Mouse (Mus musculus): Measurements from ENCODE around the gene Mansc4.

Gene Mansc4

GRCm38 (mm10) chr6:147076878-147077277 lies 10.0 kb downstream of the Mansc4 start:
- no peak for DNase-seq

DNA sequence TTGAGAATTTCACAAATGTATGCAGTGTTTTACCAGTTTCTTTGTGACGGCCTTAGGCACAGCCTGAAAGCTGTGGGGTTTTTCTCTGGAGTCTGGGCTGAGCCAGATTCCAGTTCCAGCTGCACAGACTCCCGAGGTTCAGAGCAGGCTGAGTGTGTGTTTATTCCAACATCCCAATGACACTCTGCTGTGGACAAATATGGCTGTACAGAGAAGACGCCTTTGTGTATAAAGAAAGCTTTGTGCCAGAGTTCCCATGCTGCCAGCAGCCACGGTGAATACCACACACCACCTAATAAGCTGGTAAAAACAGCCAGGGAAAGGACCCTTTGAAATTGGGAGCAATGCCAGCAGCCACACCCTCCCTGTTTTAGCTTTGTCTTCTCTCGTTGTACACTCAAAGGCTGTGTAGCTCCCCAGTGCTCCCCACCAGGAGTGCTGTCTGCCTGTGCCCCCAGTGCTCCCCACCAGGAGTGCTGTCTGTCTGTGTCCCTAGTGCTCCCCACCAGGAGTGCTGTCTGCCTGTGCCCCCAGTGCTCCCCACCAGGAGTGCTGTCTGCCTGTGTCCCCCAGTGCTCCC lies 10.9 kb downstream of the Mansc4 start:
- DNase-seq = no peak

- DNase-seq = peak; percentile 73
Observed at GRCm38 (mm10) chr6:147064944-147065261, 21.9 kb downstream of the Mansc4 start.

DNA sequence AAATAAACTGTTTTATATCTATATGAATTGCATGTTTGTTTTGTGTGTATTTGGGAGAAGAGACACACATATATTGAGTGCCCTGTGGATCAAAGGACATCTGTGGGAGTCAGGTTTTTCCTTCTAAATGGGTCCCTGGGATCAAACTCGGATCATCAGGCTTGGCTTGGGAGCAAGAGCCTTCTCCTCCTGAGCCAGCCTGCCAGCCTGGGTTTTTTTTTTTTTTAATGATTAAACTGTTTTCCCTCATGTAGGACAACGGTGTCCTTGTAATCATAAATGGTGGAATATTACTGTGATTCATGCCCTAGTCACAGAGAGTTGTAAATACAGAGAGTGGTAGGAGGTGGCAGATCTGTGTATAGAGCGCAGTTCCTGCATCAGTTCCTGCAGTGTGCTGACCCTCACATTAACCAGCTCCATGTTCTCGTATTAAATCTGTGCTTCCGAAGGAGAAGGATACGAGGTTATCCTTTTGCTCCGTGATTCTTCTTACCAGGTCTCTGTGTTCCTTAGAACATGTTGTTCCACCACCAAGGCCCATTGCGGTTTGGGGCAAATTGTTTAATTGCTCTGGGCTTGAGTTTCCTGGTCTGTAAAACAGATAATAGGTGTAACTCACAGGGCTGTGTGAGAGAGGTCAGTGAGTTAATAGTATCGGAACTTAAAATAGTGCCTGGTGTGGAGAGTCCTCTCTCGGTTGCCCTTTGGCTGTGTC lies 22.4 kb downstream of the Mansc4 start:
- peak; percentile 21 for DNase-seq

GRCm38 (mm10) chr6:147062694-147063093 lies 24.1 kb downstream of the Mansc4 start:
- no peak for DNase-seq

DNA sequence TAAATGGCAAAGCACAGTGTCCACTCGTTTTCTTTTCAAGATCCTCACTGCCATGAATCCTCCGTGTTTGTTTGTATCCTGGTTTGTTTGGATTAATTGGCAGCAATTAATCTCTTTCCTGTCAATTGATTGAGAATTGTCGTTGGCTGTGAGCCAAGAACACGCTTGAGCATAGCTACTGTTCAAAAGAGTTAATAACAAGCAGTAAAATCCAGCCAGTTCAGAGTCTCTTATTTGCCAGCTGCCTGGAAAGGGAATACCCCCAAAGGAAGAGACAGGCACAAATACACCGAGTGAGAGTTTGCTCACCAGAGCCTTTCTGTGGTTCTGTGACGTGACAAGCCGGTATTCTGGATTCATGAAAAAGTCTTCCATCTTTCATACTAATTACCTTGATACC lies 24.8 kb downstream of the Mansc4 start:
- DNase-seq = no peak

DNA sequence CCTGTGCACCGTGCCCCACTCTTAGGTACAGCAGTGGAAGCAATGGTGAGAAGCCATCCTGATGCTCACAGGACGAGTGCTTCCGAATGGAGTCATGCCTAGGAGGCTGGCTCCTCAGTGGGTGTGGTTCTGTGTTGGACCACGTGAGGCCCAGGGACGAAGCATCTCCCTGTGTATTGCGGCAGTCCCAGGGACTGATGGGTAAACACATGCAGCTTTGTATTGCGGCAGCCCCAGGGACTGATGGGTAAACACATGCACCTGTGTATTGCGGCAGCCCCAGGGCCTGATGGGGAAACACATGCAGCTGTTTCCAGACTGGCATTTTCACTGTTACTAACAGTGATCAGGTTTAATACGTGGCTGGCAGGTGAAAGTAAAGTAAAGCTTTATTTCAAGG lies 25.2 kb downstream of the Mansc4 start:
- no peak for DNase-seq

- peak; percentile 14 for DNase-seq
Observed at GRCm38 (mm10) chr6:147059326-147059725, 27.5 kb downstream of the Mansc4 start.

GRCm38 (mm10) chr6:147055374-147055977 lies 31.4 kb downstream of the Mansc4 start:
- DNase-seq = no peak

DNA sequence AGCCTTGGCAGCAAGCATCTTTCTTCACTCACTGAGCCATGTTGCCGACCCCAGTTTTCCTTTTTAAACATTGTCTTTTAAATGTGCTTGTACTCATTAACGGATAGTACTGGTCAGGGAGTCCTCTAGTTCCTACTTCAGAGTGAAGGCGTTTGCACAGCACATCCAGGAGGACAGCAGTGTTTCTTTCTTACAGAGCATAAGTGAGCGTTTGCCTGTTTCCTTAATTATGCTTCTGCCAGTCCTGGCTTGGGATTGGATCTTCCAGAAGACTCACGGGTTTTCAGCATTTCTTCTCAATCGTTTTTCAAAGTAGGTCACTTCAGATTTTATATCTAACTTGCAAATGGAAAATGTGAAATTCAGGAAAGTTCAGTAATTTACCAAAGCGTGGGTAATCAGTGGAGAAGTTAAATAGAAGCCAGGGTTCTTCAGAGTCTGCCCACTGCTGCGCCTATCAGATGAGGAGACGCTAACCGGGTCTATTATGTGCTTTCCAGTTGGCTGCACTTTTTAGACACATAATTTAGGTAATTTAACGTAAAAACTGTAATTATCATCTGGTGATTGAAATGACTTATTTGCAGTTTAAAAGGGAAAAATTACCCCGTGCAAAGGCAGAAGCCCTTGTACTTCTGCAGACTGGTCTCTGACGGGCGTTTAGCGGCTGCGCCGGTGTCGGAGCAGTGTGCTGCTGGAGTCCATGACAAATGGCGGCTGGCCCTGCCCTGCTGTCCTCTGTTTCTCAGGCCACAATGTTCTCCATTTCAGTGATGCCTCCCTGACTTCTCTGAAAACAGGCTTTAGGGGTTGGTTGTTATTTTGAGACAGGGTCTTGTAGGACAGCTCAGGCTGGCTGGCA lies 32.8 kb downstream of the Mansc4 start:
- DNase-seq = peak; percentile 27

DNA sequence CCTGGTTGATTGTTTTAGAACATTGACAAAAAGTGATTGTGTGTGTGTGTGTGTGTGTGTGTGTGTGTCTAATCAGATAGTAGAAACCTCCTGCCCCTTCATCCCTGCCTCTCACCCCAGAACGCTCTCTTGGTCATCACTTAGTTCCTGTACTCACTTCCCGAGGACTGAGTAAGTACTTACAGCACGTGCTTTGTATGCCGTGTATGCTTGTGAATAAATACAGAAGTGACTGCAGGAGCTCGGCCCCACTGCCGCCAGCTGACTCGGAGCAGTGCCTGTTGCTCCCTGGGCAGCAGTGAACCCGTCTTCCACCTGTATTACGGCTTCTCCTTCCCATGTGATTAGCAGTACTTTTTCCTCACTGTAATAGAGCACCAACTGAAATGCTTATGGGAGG lies 34.4 kb downstream of the Mansc4 start:
- no peak for DNase-seq

- DNase-seq = no peak
Observed at GRCm38 (mm10) chr6:147051666-147052065, 35.2 kb downstream of the Mansc4 start.

GRCm38 (mm10) chr6:147049239-147049805 lies 37.5 kb downstream of the Mansc4 start:
- no peak for DNase-seq

- DNase-seq = no peak
Observed at GRCm38 (mm10) chr6:147043633-147044032, 43.2 kb downstream of the Mansc4 start.

- peak; percentile 83 for DNase-seq
Observed at GRCm38 (mm10) chr6:147042291-147043290, 44.2 kb downstream of the Mansc4 start, which contains the start of gene Mrps35. Gene Mrps35, plus strand, starts transcription at chr6:147042764.

DNA sequence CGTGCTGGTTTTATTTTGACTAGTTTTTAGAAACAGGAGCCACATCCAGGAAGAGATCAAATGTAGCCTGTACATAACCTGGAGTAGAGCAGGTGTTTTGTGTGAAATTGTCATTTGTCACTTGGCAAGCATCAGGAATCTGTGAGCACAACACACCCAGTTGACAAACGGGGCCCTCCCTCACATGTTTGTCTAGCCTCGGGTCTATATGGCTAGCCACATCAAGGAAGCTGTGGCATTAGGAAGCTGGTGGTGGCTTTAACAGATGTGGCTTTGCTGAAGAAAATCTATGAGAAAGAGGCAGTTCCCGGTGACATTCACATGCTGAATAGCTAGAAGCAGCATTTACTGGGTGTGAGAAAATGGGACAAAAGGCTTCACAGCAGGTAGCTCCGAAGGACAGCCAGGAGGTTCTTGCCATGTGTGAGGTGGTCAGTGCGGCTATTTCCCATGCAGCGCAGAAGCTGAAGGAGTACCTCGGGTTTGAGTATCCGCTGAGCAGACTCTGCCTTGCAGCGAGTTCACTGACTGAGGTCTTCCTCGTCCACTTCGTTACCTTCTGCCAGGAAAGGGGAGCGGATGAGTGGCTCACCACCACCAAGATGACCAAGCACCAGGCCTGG lies 54.4 kb downstream of the Mansc4 start, which contains the start of gene Rep15:
Gene Rep15, plus strand, starts transcription at position 282 of the 623 bp plus-strand sequence.
- DNase-seq = no peak

DNA sequence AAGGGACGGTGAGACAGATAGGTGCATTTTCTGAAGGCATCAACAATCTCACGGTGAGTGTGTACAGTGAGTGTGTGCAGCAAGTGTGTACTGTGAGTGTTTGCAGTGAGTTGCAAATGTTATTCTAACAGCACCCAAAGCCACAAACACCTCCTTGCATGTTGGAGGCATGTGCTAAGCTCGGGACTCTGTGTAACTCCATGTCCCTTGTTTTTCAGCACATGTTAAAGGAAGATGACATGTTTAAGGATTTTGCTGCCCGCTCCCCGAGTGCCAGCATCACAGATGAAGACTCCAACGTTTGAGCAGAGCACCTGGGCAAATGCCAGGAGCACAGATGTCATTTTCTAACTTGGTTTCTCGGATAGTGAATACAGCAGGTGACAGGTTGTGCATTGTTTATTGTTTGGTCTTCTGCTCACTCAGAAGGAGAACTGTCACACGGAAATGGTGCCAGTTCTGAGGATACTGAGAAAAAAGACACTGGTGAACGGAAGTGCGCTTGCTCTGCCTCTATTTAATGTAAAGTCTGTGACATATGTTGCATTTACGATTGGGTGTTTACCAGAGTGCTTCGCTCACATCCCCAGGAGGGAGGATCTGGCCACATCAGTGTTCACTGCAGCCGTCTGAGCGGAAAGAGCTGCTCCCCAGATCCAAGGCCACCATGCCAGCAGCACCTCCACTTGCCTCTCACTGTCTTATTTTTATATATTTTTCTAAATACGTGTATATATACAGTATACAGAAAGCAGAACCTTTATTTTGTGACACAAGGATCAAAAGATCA lies 56.5 kb downstream of the Mansc4 start:
- DNase-seq = no peak

GRCm38 (mm10) chr6:147029591-147029990 lies 57.2 kb downstream of the Mansc4 start:
- no peak for DNase-seq

DNA sequence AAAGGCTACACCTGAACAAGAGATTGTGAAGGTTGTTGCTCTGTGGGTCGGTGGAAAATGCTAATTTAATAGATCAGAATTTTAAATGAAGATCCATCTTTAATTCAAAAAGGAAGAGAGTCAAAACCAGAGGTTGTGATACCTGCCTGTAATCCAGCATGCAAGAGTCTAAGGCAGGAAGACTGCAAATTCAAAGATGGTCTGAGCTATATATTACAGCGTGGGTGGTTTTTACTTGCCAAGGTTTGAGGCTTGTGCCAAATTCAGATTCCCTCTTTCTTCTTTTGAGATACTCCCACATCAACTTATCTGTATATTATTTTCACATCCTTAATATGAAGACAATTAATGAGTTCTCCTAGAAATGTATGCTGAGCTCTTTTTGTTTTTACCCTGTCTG lies 58.4 kb downstream of the Mansc4 start:
- no peak for DNase-seq

Measured in kidney, adult 11 months (tissue).